Mouse (Mus musculus) urinary bladder, postnatal 4 days (tissue): ENCODE measurements around the gene Gga2.

Source experiments
- DNase-seq, 2 experiments: peaks; one replicate each; pipeline ENCODE4 v3.0.0; 2021 to 2022; ENCODE audit warnings: low spot score in 2 of 2

The Gga2 gene

GRCm38 (mm10) chr7:121938124-121938891 lies 82.7 kb downstream of the Gga2 start:
- DNase-seq = no peak

- no peak for DNase-seq
Observed at GRCm38 (mm10) chr7:121936861-121937630, 84.0 kb downstream of the Gga2 start.
